Mouse (Mus musculus) forebrain, postnatal 0 days (tissue): ENCODE data around the gene Rbbp6. TPM values are rescaled to one million over a fixed set of nuclear protein-coding genes. Genes with fewer than 3 reads are reported as not detected.

ENCODE experiments used
- ATAC-seq: fragments of 200-750 bp; cut with Nextera tagmentation; 2 replicates; pipeline ENCODE4 v1.8.0; 2017; ENCODE audit warnings: mild to moderate bottlenecking, moderate library complexity
- DNase-seq: peaks from one replicate; pipeline ENCODE4 v3.0.0-alpha.2; 2015
- H3K27ac ChIP-seq: fragments of 300-500 bp; sonication (generic); 2 replicates; pipeline ENCODE4 v1.5.1; 2014; ENCODE audit warnings: low read depth, mild to moderate bottlenecking, antibody characterized with exemption, low read length, moderate library complexity, mixed read lengths
- H3K27me3 ChIP-seq: fragments of 300-500 bp; sonication (generic); 2 replicates; pipeline ENCODE4 v1.6.1; 2014; ENCODE audit warnings: mild to moderate bottlenecking, low read length, mixed read lengths; ENCODE audit not compliant: insufficient read depth
- H3K36me3 ChIP-seq: fragments of 300-500 bp; sonication (generic); 2 replicates; pipeline ENCODE4 v1.6.1; 2014; ENCODE audit warnings: mild to moderate bottlenecking, moderate library complexity; ENCODE audit not compliant: insufficient read depth
- H3K4me1 ChIP-seq: fragments of 300-500 bp; sonication (generic); 2 replicates; pipeline ENCODE4 v1.6.1; 2014; ENCODE audit warnings: antibody characterized with exemption; ENCODE audit not compliant: insufficient read depth
- H3K4me2 ChIP-seq: fragments of 300-500 bp; sonication (generic); 2 replicates; pipeline ENCODE4 v1.6.1; 2014; ENCODE audit warnings: low read depth, mild to moderate bottlenecking, moderate library complexity
- H3K4me3 ChIP-seq: fragments of 300-500 bp; sonication (generic); 2 replicates; pipeline ENCODE4 v1.5.1; 2014; ENCODE audit warnings: low read depth, low read length, mixed read lengths
- H3K9ac ChIP-seq: fragments of 300-500 bp; sonication (generic); 2 replicates; pipeline ENCODE4 v1.6.1; 2014; ENCODE audit warnings: mild to moderate bottlenecking
- H3K9me3 ChIP-seq: fragments of 300-500 bp; sonication (generic); 2 replicates; pipeline ENCODE4 v1.6.1; 2016; ENCODE audit warnings: low read length
- CTCF ChIP-seq: sonication (generic); IDR thresholded peaks from 2 replicates; pipeline ENCODE4 v1.5.1; 2016; ENCODE audit warnings: antibody characterized with exemption, control low read depth, low read depth
- WGBS: fragments of 180-500 bp; shearing (Covaris S2); extraction: QIAGEN DNeasy Blood & Tissue Kit; methylation state at CpG from one replicate; pipeline ENCODE4 v1.1.7; 2014; 5-methylcytosine and 5-hydroxymethylcytosine counted together
- polyA plus RNA-seq: library from polyadenylated mRNA; unstranded; fragments of >200 nt; fragmentation: Nextera tagmentation; extraction: Ambion mirVana; gene quantifications from 2 replicates; pipeline ENCODE4 v1.2.1, GENCODE M21; 2015
- total RNA-seq: library from RNA; depleted of rRNA; stranded (reverse); fragments of >200 nt; gene quantifications from 2 replicates; pipeline ENCODE4 v1.2.3, GENCODE M21; 2014

Gene Rbbp6
- total and polyA plus RNA-seq, 2 experiments from 2014 or later = 21.4 to 53.6 TPM

DNA sequence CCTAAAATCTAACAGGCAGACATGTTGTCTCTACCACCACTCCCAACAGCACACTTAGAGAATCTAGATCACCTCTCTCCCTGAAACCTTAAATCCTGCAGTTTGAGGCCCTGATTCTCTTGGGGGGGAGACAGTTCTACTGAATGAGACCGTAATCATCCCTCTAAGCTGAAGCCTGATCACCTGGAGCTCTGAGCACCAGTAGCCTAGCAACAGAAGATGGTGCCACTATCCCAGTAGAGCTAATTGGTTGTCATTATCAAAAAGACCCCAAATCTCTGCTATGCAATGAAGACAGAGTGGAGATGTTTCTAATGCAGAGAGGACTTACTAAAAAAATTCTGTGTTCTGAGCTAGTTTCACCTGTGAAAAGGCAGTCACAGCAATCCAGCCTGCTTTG is 27.3 kb upstream of the Rbbp6 start:
- DNase-seq (peak; percentile 21), ATAC-seq (peak; percentile 77)
- H3K27ac ChIP-seq = no peak overlapping the region
- no peak overlapping the region for H3K4me2 ChIP-seq
- H3K9ac ChIP-seq = no peak overlapping the region
- H3K9me3 ChIP-seq = no peaks in the 10 kb centered on the region
- 50% methylated on average over 1 of the region's 1 CpGs for WGBS
- 0 out of 2 replicates have a peak, but pooled peaks cover 4% of the 10 kb centered on the region for H3K4me1 ChIP-seq
- H3K27me3 ChIP-seq = no peaks in the 10 kb centered on the region
- no peaks in the 10 kb centered on the region for H3K36me3 ChIP-seq
- TF ChIP-seq CTCF = no peak
- no peak overlapping the region for H3K4me3 ChIP-seq

- 82% methylated on average over 3 of the region's 3 CpGs for WGBS
These were observed 26.3 kb upstream of the Rbbp6 start for GRCm38 (mm10) chr7:122939181-122939580.

DNA sequence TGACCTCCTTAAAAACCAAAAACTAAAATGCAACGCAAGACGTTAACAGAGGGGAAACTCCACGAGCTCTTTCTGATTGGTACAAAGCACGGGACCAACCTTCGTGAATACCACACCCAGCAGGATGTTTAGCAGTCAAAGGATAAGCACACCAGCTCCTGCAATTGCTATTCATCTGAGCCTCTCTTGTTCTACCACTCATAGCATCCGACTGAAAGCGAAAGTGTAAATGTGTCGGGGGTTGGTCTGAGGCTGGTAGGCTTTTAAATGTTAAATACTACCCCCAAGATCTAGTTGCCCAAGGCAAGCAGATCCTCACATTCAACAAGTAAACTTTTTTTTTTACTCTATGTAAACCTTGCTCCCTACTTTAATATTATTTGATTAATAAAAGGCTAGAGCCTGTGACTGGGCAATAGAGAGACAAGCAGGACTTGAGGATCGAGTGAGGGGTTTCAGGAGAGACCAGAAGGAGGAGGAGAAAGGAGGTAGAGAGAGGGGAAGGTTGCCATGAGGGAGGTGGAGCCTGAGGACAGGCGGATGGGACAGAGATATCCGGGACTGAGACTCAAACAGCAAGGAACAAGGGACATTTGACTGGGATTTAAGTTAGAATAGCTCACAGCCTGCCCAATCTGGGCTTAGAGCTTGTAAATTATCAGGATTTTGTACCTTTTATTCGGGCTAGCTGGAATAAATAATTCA is 25.0 kb upstream of the Rbbp6 start:
- Histone ChIP-seq H3K27ac (no peak overlapping the region), H3K27me3 (no peaks in the 10 kb centered on the region), H3K4me2 (peak overlapping the region; percentile 25), H3K9me3 (no peaks in the 10 kb centered on the region), H3K36me3 (no peaks in the 10 kb centered on the region), H3K9ac (0 out of 2 replicates have a peak overlapping the region, but pooled peaks have one; percentile 2), H3K4me1 (0 out of 2 replicates have a peak, but pooled peaks cover 4% of the 10 kb centered on the region), H3K4me3 (0 out of 2 replicates have a peak overlapping the region, but pooled peaks have one; percentile 4)
- DNase-seq (no peak), ATAC-seq (no peak)
- 10% methylated on average over 12 of the region's 12 CpGs for WGBS
- no peak for TF ChIP-seq CTCF

More at GRCm38 (mm10) chr7:122939181-122939580, 26.3 kb upstream of the Rbbp6 start:
- no peak for TF ChIP-seq CTCF
- Histone ChIP-seq H3K36me3 (no peaks in the 10 kb centered on the region), H3K4me3 (no peak overlapping the region), H3K9me3 (no peaks in the 10 kb centered on the region), H3K4me1 (0 out of 2 replicates have a peak, but pooled peaks cover 4% of the 10 kb centered on the region), H3K27ac (no peak overlapping the region), H3K9ac (no peak overlapping the region), H3K27me3 (no peaks in the 10 kb centered on the region), H3K4me2 (no peak overlapping the region)
- ATAC-seq (no peak), DNase-seq (no peak)

DNA sequence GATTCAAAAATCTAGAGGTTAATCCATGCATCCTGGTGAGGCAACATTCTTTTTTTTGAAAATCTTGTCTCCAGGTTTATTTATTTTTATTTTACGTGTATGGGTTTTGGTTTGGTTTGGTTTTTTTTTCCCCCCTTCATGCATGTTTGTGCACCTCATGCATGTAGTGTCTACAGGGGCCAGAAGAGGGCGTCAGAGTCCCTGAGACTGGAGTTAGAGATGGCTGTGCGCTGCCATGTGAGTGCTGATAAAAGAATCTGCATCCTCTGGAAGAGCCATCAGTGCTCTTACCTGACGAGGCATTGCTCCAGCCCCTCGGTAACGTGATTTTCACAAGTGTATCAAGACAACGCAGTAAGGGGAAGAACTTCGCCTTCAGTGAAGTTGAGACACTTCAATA is 23.4 kb upstream of the Rbbp6 start:
- WGBS = 93% methylated on average over 8 of the region's 8 CpGs
- Histone ChIP-seq H3K4me1 (0 out of 2 replicates have a peak, but pooled peaks cover 4% of the 10 kb centered on the region), H3K9ac (no peak overlapping the region), H3K27me3 (no peaks in the 10 kb centered on the region), H3K27ac (no peak overlapping the region), H3K4me3 (no peak overlapping the region), H3K4me2 (no peak overlapping the region), H3K36me3 (no peaks in the 10 kb centered on the region), H3K9me3 (no peaks in the 10 kb centered on the region)
- TF ChIP-seq CTCF = no peak; the same call in 1 of the 2 replicates
- ATAC-seq = no peak
- no peak for DNase-seq

- ATAC-seq (peak; percentile 77), DNase-seq (peak; percentile 88)
- 3% methylated on average over 1 of the region's 1 CpGs for WGBS
- Histone ChIP-seq H3K9me3 (no peaks in the 10 kb centered on the region), H3K4me2 (no peak overlapping the region), H3K27ac (no peak overlapping the region), H3K9ac (no peak overlapping the region), H3K4me3 (no peak overlapping the region), H3K4me1 (0 out of 2 replicates have a peak, but pooled peaks cover 4% of the 10 kb centered on the region), H3K36me3 (no peaks in the 10 kb centered on the region), H3K27me3 (no peaks in the 10 kb centered on the region)
- peak; percentile 84 for TF ChIP-seq CTCF
These were observed 20.3 kb upstream of the Rbbp6 start for GRCm38 (mm10) chr7:122945149-122945548.

DNA sequence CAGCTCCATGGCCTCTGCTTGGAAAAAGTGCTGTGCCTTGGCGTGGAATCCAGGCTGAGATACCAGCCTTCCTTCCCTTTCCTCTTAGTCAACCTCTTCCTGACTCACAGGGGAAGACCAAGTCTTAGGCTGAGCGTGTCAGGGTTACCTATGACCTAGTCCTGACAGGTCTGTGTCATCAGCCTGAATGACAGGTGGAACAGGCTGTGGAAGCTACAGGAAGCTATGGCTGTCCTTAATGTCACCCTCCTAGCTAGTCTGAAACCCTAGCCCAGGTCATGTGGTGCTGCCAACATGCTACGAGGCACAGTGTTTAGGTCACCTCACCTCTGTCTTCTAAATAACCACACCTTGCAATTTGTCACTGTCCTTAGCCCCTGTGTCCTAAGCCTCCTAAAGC is 16.2 kb upstream of the Rbbp6 start:
- Histone ChIP-seq H3K9me3 (no peaks in the 10 kb centered on the region), H3K9ac (no peak overlapping the region), H3K4me3 (no peak overlapping the region), H3K4me1 (no peaks in the 10 kb centered on the region), H3K27ac (no peak overlapping the region), H3K36me3 (no peaks in the 10 kb centered on the region), H3K27me3 (no peaks in the 10 kb centered on the region), H3K4me2 (no peak overlapping the region)
- no peak for TF ChIP-seq CTCF
- DNase-seq (no peak), ATAC-seq (no peak)
- 85% methylated on average over 3 of the region's 3 CpGs for WGBS

DNA sequence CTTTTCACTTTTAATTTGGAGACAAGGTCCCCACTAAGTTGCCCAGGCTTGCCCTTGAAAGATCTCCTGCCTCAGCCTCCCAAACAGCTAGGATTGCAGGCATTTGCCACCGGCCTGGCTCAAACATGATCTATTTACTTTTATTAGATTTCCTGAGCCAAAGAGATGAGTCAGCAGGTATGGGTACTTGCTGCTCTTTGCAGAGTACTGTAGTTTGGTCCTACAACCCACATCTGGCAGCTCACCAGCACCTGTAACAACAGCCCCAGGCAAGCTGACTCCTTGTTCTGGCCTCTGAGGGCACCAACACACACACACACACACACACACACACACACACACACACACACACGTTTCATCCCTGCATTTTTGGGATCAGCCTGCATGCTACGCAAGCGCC is 14.0 kb upstream of the Rbbp6 start:
- H3K4me2 ChIP-seq = no peak overlapping the region
- H3K9ac ChIP-seq = no peak overlapping the region
- no peak for TF ChIP-seq CTCF
- H3K4me1 ChIP-seq = no peaks in the 10 kb centered on the region
- H3K9me3 ChIP-seq = no peaks in the 10 kb centered on the region
- ATAC-seq (no peak), DNase-seq (no peak)
- no peaks in the 10 kb centered on the region for H3K36me3 ChIP-seq
- H3K27me3 ChIP-seq = no peaks in the 10 kb centered on the region
- H3K4me3 ChIP-seq = no peak overlapping the region
- no peak overlapping the region for H3K27ac ChIP-seq
- WGBS = 78% methylated on average over 4 of the region's 4 CpGs
